Mouse (Mus musculus): ENCODE measurements around the gene Macrod1. TPM values are rescaled to one million over a fixed set of nuclear protein-coding genes. Genes with fewer than 3 reads are reported as not detected.

The Macrod1 gene
- polyA plus RNA-seq, 1 experiment: 18.3 TPM

DNA sequence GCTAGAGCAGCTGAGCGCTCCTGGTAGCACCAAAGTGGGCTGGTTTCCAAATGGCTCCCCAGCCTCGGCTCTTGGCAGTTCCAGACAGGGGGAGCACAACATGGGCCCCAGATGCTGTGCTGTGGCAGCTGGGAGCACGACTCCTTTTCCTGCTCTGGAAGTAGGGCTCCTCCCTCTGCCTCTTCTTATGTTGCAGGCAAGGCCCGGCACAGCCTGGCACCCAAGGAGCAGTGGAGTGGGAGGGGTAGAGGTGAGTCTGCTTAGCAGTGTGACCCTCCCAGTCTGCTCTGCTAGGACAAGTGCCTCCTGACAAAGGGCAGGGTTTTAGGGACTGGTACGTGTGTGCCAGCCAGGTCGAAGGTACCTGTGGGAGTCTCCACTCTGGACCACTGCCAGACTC, 54.3 kb downstream of the Macrod1 start:
- TF ChIP-seq CTCF (IDR thresholded peaks at IDR 0.05; ENCODE audit: low read depth, low read length) (no peak), POLR2A (IDR thresholded peaks at IDR 0.05; ENCODE audit: borderline replicate concordance, low read depth, low read length) (no peak)
- Histone ChIP-seq H3K4me3 (ENCODE audit: insufficient read depth, low read length) (no peak overlapping the region), H3K27ac (ENCODE audit: insufficient read depth, low read depth, low read length) (no peak overlapping the region), H3K4me1 (ENCODE audit: control insufficient read depth, insufficient read depth, low read length) (peaks cover 3% of the 10 kb centered on the region)

DNA sequence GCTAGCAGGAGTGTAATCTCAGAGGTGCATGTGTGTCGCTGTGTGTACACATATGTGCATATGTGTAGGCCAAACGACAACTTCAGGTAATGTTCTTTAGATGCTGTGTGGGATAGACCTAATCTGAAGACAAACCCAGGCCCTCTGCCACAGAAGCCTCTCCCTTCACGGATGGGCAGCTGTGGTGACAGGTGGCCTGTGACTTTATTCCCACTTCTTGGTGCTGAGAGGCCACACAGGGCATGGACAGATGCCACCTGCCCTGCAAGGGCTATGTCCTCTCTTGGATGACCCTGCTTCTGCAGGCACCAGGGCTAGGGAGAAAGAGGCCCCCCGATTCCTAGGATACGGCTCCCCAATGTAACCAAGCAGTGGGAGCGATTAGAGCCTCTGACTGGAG, 54.7 kb downstream of the Macrod1 start:
- Histone ChIP-seq H3K4me1 (ENCODE audit: control insufficient read depth, insufficient read depth, low read length) (peaks cover 3% of the 10 kb centered on the region), H3K4me3 (ENCODE audit: insufficient read depth, low read length) (no peak overlapping the region), H3K27ac (ENCODE audit: insufficient read depth, low read depth, low read length) (no peak overlapping the region)
- TF ChIP-seq CTCF (IDR thresholded peaks at IDR 0.05; ENCODE audit: low read depth, low read length) (no peak), POLR2A (IDR thresholded peaks at IDR 0.05; ENCODE audit: borderline replicate concordance, low read depth, low read length) (no peak)

DNA sequence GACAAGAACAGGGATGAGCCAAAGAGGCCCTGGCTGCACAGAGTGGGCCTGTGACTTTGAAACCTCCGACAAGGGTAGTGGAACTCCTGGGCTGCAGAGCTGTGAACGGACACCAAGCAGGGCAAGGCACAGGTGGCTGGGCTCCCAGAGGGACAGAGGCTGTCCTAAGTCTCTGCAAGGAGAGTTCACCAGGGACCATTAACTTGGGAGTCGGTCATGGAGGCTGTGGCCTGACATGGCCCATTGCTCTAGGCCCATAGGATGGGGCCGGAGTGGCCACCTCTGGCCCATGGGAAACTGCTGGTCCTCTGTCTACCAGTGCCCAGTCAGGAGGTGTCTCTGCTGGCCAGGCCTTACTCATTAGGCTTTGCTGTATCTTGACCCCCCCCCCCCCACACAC, 55.1 kb downstream of the Macrod1 start:
- Histone ChIP-seq H3K27ac (ENCODE audit: insufficient read depth, low read depth, low read length) (no peak overlapping the region), H3K4me1 (ENCODE audit: control insufficient read depth, insufficient read depth, low read length) (peaks cover 5% of the 10 kb centered on the region), H3K4me3 (ENCODE audit: insufficient read depth, low read length) (no peak overlapping the region)
- TF ChIP-seq POLR2A (IDR thresholded peaks at IDR 0.05; ENCODE audit: borderline replicate concordance, low read depth, low read length): no peak
- no peak for TF ChIP-seq CTCF (IDR thresholded peaks at IDR 0.05; ENCODE audit: low read depth, low read length)

DNA sequence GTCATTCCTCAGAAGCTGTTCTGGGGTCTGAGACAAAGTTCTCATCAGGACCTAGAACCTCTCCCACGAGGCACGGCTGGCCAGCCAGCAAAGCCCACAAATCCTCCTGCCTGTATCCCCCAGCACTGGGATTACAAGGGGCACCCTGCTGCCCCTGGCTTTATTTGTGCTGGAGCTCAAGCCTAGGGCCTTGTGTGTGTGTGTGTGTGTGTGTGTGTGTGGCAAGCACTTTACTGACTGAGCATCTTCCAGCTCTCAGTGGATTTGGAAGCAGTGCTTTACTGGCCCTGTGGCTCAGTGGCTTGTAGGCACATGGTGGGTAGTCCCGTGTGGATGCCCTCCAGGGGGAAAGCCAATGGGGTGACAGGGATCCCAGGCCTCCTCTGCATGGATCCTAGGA, 56.0 kb downstream of the Macrod1 start:
- no peak for TF ChIP-seq POLR2A (IDR thresholded peaks at IDR 0.05; ENCODE audit: borderline replicate concordance, low read depth, low read length)
- no peak for TF ChIP-seq CTCF (IDR thresholded peaks at IDR 0.05; ENCODE audit: low read depth, low read length)
- Histone ChIP-seq H3K4me3 (ENCODE audit: insufficient read depth, low read length) (no peak overlapping the region), H3K4me1 (ENCODE audit: control insufficient read depth, insufficient read depth, low read length) (peaks cover 5% of the 10 kb centered on the region), H3K27ac (ENCODE audit: insufficient read depth, low read depth, low read length) (no peak overlapping the region)

DNA sequence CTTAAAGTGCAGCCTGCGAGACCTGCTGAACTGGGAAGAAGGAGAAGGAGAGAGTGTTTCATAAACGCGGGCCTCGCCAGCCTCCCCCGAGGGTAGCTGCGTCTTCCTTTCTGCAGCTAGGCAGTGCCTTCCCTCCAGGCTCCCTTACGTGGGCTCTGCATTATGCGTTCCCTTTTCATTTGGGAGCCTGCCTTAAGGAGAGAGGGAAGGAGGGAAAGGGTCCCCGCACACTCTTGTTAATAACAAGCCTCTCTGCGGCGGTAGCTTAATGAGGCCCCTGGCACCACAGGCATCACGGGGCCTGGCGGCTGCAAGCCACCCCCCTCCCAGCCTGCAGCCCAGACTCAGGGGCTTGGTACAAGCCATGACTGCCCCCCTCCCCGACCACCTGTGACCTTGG, 57.0 kb downstream of the Macrod1 start:
- Histone ChIP-seq H3K4me3 (ENCODE audit: insufficient read depth, low read length) (no peak overlapping the region), H3K4me1 (ENCODE audit: control insufficient read depth, insufficient read depth, low read length) (peaks cover 4% of the 10 kb centered on the region), H3K27ac (ENCODE audit: insufficient read depth, low read depth, low read length) (no peak overlapping the region)
- TF ChIP-seq POLR2A (IDR thresholded peaks at IDR 0.05; ENCODE audit: borderline replicate concordance, low read depth, low read length) (no peak), CTCF (IDR thresholded peaks at IDR 0.05; ENCODE audit: low read depth, low read length) (no peak)

DNA sequence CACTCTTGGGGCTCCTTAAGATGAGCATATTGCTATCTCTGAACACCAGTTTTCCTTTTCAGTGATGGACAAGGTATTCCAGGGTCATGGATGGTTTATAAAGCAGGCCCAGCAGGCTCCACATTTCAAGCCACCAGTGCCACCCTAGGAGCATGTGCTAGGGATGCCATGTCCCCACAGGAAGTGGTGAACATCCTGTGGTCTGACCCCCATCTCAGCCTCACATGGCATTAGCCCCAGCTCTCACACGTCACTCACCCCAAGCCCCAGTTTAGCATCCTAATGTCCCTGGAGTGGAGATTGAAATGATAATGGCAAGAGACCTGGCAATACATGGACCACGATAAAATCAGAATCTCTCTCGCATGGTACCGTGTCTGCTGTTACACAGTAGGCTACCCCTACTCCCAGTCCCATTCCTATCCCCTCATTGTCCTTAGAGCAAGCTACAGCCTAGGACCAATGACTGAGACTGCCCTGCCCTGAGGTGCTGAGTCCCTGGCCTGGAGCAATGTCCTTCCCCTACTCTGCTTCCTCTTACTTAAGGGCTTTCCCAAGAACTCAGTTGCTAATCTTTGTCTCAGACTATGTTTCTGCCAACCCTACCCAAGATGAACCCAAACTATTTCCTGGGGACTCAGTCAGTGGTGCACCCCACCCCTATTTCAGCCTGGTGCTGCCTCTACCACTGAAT, 59.6 kb downstream of the Macrod1 start:
- H3K27ac ChIP-seq (ENCODE audit: insufficient read depth, low read depth, low read length): no peak overlapping the region
- H3K4me1 ChIP-seq (ENCODE audit: control insufficient read depth, insufficient read depth, low read length): peaks cover 4% of the 10 kb centered on the region
- no peak for TF ChIP-seq CTCF (IDR thresholded peaks at IDR 0.05; ENCODE audit: low read depth, low read length)
- no peak overlapping the region for H3K4me3 ChIP-seq (ENCODE audit: insufficient read depth, low read length)

DNA sequence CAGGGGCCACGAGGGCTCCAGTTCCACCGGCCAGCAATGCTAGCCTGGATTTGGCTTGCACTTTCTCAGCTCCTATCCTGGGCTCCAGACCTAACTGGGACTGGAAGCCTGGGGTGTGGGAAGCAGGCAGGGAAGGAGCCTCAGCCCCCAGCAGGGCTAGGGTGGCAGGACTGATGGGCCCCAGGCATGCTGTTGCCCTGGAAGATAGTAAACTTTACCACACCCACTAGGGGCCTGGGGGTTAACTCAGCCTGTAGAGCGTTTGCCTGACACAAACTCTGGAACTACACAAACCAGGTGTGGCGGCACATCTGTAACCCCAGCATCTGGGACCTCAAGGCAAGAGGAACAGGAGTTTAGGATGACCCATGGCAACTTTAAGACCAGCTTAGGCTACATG, 60.5 kb downstream of the Macrod1 start:
- Histone ChIP-seq H3K4me1 (ENCODE audit: control insufficient read depth, insufficient read depth, low read length) (peaks cover 4% of the 10 kb centered on the region), H3K4me3 (ENCODE audit: insufficient read depth, low read length) (no peak overlapping the region), H3K27ac (ENCODE audit: insufficient read depth, low read depth, low read length) (no peak overlapping the region)
- TF ChIP-seq CTCF (IDR thresholded peaks at IDR 0.05; ENCODE audit: low read depth, low read length): no peak
- no peak for TF ChIP-seq POLR2A (IDR thresholded peaks at IDR 0.05; ENCODE audit: borderline replicate concordance, low read depth, low read length)

DNA sequence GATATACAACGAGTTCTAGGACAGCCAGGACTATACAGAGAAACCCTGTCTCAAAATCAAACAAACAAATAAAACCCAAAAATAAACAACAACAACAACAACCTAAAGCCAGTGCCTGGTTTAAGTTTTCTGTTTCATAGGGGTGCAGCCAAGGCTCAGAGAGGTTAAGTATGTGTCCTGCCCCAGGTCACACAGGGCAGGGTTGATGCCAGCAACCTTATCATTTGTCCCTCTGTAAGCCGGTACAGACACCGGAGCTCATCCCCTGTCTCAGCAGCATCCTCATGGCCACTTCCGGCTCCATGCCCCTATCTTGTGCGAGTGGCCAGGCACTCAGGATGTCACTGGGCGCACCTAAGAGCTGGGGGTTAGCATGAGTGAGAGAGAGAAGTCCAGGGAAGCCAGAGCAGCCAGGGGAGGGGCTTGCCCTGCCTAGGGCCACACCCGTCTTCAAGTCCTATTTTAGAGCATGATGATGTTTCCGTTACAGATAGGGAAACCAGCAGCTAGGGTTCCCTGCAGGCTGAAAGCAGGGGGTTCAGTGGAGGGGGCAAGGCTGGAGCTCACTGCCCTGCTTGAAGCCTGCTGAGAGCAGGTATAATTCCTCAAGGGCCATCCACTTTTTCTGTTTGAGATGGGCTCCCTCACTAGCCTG, 61.2 kb downstream of the Macrod1 start:
- Histone ChIP-seq H3K4me3 (ENCODE audit: insufficient read depth, low read length) (no peak overlapping the region), H3K4me1 (ENCODE audit: control insufficient read depth, insufficient read depth, low read length) (peaks cover 5% of the 10 kb centered on the region), H3K27ac (ENCODE audit: insufficient read depth, low read depth, low read length) (no peak overlapping the region)
- TF ChIP-seq POLR2A (IDR thresholded peaks at IDR 0.05; ENCODE audit: borderline replicate concordance, low read depth, low read length): no peak
- TF ChIP-seq CTCF (IDR thresholded peaks at IDR 0.05; ENCODE audit: low read depth, low read length): no peak

DNA sequence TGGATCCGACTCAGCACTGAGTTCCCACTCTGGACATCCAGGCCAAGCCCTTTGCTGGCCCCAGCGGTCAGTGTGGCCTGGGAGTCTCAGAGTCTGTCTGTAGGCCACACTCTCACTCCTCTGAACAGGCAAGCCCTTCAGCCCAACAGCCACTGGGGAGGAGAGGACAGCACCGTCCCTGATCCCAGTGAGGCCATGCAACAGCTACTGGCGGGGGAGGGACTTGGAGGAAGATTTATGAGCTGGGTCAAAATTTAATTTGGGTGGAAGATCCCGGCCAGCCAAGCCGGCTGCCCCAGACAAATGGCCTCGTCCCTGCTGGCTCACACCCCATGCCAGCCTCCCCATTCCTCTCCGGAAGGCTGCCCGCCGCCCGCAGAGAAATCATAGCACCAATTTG, 64.6 kb downstream of the Macrod1 start:
- TF ChIP-seq POLR2A (IDR thresholded peaks at IDR 0.05; ENCODE audit: borderline replicate concordance, low read depth, low read length): no peak
- no peak for TF ChIP-seq CTCF (IDR thresholded peaks at IDR 0.05; ENCODE audit: low read depth, low read length)
- Histone ChIP-seq H3K4me1 (ENCODE audit: control insufficient read depth, insufficient read depth, low read length) (peaks cover 5% of the 10 kb centered on the region), H3K27ac (ENCODE audit: insufficient read depth, low read depth, low read length) (no peak overlapping the region), H3K4me3 (ENCODE audit: insufficient read depth, low read length) (no peak overlapping the region)

DNA sequence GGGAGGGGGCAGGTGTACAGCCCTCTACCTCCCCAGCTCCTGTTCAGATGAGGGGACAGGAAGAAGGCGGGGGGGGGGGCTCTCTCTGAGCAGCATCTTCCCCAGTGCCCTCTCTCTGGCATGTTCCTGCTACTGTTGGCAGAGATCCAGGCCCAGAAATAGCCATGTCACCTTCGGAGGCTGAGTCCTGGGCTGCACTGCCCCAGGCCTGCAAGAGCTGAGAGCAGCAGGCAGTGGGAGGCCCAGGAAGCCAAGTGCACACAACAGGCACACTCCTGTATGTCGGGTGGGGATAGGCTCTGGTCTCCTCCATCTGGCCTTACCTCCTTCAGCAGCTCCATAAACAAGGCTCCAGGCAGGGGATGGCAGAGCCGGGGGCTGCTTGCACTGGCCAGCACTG, 65.7 kb downstream of the Macrod1 start:
- Histone ChIP-seq H3K4me3 (ENCODE audit: insufficient read depth, low read length) (no peak overlapping the region), H3K27ac (ENCODE audit: insufficient read depth, low read depth, low read length) (no peak overlapping the region), H3K4me1 (ENCODE audit: control insufficient read depth, insufficient read depth, low read length) (peaks cover 4% of the 10 kb centered on the region; the same call in 1 of the 2 replicates)
- no peak for TF ChIP-seq CTCF (IDR thresholded peaks at IDR 0.05; ENCODE audit: low read depth, low read length)
- TF ChIP-seq POLR2A (IDR thresholded peaks at IDR 0.05; ENCODE audit: borderline replicate concordance, low read depth, low read length): no peak

Data from bone marrow macrophage, adult 2 months (primary cell).